Mouse (Mus musculus): ENCODE results near the gene 2210011C24Rik.
A peak's percentile ranks its signal among the peaks of the same experiment; 100 is the strongest.
"Not testable (repeated sequence)": the region's sequence is repeated elsewhere in the genome, so short reads cannot be mapped to it uniquely, and the experiment has no call there.

The 2210011C24Rik gene

DNA sequence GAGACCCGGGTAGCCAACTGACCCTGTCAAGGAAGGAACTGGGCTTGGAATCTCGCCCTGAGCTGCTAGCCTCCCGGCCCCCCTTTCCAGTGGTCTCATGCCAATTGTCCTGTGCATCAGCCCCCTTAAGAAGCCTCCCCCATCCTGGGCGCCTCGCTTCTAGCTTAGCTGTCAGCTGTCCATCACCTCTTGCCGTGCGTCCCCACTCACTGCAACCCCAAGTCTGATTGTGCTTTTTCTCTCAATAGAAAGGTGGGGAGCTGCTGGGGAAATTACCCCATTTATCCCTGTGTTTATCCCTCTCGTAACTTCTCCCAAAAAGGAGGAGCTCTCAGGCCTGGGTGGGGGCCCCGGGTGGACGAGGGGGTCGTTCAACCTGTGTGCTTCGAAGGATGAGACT, 16.0 kb downstream of the 2210011C24Rik start:
- no peak for DNase-seq (ENCODE audit: low read depth, low spot score)

DNA sequence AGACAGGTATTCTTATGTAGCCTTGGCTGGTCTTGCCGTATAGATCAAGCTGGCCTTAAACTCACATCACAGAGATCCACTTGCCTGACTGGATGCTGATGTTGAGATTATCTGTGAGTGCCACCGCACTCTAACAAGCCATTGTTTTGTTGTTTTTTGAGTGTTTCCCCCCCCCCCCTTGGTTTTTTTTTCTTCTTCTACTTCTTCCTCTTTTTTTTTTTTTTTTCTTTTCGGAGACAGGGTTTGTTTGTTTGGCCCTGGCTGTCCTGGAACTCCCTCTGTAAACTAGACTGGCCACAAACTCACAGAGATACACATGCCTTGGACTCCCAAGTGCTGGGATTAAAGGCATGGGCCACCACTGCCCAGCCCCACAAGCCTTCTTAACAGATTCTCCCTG, 17.9 kb downstream of the 2210011C24Rik start:
- DNase-seq (ENCODE audit: low read depth, low spot score): no peak

DNA sequence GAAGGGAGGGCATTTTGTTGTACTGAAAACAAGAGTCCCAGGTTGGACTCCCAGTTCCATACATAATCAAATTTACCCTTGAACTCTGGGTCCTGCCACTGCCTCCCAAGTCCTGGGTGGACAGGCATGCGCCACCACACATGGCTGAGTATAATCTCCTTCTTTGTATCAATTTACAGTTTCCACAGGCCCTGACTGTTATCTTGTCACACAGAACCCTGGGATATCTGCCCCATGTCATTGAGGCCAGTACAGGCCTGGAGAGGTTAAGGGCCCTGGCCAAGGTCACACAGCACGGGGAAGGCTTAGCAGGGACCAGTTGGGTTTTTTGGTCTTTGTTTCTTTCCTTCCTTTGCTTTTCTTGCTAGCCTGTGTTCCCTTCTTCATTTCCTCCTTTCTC, 19.5 kb downstream of the 2210011C24Rik start:
- no peak for DNase-seq (ENCODE audit: low read depth, low spot score)

DNA sequence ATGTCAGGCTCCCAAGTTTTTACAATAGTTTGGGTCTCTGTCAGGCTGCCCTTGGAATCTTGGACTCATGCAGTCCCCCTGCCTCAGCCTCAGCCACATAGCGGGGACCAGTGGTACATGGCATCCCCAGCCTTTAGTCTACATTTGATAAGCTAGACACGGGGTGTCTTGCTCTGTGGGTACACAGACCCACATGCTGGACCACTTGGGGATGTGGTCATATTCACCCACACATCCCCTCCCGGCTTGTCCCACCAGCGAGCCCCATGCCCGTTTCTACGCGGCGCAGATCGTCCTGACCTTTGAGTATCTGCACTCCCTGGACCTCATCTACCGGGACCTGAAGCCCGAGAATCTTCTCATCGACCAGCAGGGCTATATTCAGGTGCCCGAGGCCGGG, 21.8 kb downstream of the 2210011C24Rik start:
- no peak for DNase-seq (ENCODE audit: low read depth, low spot score)

DNA sequence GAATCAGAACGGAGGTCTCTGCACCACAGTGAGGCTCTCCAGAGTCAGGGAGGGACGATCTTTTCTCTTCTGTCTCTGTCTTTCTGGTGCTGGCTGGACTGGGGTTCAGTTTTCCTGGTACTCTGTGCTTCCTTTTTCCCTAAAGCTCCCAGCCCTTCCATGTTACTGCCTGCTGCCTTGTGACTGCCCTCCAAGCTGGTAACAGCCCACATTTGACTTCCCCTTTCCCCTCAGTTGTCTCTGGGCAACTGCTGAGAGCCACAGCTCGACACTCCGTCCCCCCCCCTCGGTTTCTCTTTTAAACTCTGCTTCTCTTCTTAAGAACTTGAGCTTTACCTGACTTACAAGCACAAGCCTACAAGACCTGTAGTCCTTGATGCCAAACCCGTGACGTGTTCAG, 22.7 kb downstream of the 2210011C24Rik start:
- DNase-seq (ENCODE audit: low read depth, low spot score): no peak

DNA sequence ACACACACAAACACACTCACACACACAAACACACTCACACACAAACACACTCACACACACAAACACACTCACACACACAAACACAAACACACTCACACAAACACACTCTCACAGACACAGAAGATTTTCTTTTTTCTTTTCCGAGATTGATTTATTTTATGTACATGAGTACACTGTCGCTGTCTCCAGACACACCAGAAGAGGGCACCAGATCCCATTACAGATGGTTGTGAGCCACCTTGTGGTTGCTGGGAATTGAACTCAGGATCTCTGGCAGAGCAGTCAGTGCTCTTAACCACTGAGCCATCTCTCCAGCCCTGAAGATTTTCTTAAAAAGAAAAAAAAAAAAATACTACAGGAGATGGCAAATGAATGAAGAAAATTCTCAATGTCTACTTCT, 28.7 kb downstream of the 2210011C24Rik start:
- not testable (repeated sequence) for DNase-seq (ENCODE audit: low read depth, low spot score)

DNA sequence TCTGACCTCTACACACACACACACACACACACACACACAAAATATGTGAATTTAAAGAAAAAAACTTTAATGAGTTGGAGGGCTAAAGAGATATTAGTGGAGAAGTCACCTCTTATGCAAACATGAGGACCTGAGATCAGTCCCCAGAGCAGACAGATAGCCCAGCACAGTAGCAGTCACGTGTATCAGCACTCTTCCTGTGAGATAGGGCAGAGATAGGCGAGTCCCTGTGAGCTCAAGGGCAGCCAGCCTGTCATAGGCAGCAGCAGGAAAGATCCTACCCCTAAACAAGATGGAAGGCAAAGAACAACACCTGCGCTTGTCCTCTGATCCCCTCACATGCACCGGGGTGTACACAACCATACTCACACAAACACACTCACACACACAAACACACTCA, 29.5 kb downstream of the 2210011C24Rik start:
- no peak for DNase-seq (ENCODE audit: low read depth, low spot score)

DNA sequence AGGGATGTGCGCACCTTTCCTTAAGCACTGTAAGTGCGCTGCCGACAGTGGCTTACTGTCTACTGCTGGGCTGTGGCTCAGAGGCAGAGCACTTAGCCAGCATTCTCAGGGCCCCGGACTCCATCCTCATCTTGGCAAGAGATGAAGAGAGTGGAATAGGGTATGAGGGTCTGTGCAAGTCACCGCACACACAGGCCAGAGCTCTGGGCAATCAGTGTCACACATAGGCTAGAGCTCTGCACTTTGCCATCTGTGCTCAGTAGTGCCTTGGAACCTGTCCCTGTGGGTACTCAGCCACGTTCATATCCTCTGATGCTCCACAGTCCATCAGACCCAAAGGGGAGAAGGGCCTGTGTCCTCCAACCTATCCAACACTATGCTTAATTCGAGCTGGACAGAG, 30.4 kb downstream of the 2210011C24Rik start:
- DNase-seq (ENCODE audit: low read depth, low spot score): no peak

DNA sequence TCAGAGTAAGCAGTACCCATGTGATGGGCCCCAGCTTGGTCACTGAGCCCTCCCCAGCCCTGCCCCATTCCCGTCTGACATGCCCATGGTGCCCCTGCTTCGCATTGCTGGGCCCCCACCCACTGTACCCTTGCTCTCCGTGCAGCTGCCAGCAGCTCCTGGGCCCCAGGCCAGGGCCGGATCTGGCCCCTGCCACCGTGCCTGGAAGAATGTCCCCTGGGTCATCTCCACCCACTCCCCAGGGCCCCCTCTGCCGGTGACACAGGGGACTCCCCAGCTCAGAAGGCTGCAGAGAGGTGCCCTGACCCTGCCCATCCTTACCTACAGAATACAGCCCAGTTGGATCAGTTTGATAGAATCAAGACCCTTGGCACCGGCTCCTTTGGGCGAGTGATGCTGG, 31.1 kb downstream of the 2210011C24Rik start:
- DNase-seq (ENCODE audit: low read depth, low spot score): no peak

DNA sequence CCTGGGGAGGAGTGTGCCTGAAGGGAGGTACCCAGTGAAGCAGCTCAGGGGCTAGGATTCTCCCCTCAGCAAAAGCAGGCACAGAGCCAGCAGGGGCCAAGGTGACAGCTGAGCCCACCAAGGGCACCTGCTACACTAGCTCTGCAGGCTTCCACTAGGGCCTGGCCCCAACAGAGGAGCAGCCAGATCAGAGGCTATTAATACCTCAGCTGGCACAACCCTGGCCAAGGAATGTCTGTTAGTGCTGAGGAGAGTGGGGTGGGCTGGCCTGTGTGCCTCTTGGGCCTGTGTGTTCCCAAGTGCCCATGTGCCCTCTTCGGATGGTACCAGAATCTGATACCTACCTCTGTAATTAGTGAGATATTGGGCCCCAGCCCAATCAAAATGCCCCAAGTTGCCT, 31.7 kb downstream of the 2210011C24Rik start:
- DNase-seq (ENCODE audit: low read depth, low spot score): no peak

DNA sequence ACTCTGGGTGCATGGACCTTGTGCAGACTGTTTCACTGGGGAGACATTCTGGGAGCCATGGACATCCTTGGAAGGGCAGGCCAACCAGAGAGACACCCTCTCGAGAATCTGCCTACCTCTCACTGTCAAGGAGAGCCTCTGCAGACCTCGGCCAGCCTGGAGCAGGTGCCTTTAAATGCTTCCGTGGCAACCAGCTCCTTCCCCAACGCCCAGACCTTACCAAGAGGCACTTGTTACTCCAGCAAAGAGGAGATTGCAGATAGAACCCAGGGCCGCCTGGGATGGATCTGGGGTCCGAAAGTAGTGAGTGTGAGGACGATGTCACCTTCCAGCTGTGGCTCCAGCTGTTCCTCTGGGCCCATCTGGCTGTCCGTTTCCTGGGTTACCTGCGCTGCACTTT, 33.8 kb downstream of the 2210011C24Rik start:
- no peak for DNase-seq (ENCODE audit: low read depth, low spot score)

DNA sequence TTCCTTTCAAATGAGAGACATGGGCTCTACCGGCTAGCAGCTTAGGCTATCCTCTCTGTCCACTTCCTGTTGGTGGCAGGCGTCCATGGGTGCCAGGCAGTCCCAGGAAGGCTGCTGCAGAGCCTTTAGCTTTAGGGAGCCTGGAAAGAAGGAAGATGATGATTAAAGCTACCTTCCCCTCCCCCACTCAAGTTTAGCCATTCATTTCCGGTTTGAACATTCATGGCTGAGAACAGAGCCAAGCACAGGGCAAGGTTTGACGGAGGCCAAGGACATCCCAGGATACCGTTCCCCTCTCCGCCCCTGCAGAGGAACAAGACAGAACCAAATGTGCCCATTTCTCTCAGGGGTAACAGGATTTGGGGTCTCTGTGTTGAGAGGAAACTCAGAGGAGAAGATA, 34.3 kb downstream of the 2210011C24Rik start:
- DNase-seq (ENCODE audit: low read depth, low spot score): no peak

DNA sequence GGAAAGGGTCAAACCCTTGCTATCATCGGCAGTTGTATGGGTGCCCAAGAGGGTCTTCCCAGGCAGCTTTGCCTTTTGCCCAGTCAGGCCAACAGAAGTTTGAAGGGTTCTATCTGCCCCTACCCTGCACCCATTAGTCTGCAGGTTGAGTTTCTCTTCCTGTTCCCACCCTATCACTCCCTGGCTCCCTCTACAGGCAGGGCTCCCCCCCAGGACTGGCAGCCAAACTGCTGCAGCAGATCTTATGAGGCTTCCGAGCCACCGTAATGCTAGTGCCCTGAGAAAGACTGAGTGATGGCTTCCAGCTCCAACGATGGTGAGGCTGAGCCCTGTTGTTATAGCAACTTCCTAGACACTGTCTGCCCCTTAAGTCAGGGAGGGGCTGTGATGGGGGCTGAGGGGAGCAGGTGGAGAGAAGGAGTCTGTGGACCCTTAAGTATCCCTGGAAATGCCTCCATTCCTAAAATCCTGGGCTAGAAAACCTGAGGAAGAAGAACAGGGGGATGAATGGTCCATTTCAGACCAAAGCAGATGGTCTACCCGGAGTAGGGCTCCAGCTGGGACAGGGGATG, 35.1 kb downstream of the 2210011C24Rik start:
- DNase-seq (ENCODE audit: low read depth, low spot score): no peak

DNA sequence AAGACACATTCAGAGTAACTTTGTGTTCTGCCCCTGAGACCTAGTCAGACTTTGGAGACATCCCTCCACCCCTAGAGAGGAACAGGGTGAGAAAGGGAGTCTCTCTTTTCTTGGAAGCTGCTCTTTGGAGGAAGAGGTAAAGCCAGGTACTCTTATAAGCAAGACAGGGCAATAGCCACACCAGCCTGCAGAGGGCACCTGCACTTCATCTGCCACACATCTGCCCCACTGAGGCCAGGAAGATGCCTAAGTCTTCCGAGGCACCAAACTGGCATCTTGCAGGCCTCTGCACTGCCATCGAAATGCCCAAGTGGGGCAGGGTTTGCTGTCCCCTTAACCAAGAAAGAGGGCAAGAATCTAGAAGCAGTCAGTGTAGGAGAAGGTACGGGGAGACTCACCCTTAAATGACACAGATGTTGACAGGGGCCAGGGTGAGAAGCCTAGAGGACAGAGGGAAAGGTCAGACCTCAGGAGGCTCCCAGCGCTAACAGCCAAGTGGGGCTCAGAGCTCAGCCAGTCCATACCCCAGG, 35.8 kb downstream of the 2210011C24Rik start:
- no peak for DNase-seq (ENCODE audit: low read depth, low spot score)

DNA sequence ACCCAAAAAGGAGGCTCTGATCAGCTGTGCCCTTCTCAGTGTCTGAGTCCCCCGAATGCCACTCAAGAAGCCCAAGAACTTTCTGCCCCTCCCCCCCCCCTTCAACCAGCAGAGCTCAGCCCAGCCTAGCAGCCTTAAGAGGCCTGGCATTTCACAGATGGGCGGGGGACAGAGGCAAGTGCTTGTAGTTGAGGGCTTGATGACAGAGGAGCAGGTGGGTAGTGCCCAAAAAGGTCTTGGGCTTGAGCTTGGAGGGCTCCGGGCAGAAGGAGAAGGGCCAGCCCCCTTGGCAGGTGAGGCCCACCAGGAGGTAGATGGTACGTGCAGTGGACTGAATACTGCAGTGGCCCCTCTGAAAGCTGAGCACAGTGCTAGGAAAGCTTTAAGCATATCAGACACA, 37.5 kb downstream of the 2210011C24Rik start:
- DNase-seq (ENCODE audit: low read depth, low spot score): no peak

DNA sequence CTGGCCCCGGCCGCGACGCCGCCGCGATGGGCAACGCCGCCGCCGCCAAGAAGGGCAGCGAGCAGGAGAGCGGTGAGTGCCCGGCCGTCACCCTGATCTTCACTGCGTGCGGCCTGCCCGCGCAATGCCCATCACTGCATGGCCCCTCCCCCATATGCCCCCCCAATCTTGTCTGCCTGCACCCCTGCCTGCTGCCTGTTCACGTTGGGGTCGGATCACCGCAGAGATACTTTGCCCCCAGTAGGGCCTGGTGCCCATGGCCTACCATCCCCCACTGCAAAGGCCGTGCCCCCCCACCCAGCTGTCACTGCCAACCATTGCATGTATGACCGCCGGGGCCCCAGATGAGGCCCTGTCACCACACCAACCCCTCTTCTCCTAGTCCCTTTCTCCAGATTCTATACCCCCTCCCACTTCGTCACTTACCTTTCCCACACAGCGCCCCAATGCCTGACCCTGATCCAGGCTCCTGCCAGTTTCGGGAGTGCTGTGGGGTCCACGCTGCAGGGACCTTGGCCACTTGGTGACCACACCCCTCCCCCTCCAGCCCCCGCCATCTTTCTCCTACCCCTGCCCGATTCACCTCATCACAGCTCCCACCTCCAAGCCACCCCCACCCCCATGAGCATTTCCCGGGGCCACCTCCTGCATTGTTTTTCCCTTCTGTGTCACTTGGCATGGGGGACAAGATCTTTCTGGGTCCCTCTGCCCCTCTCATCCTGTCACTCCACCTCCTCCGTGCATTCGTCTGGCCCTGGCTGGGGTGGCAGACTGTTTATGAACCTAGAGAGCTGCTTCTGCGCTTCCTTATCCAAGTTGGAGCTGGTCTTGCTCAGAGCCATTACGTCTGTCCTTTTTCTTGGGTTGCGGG, 38.6 kb downstream of the 2210011C24Rik start:
- peak; percentile 16 for DNase-seq (ENCODE audit: low read depth, low spot score)

DNA sequence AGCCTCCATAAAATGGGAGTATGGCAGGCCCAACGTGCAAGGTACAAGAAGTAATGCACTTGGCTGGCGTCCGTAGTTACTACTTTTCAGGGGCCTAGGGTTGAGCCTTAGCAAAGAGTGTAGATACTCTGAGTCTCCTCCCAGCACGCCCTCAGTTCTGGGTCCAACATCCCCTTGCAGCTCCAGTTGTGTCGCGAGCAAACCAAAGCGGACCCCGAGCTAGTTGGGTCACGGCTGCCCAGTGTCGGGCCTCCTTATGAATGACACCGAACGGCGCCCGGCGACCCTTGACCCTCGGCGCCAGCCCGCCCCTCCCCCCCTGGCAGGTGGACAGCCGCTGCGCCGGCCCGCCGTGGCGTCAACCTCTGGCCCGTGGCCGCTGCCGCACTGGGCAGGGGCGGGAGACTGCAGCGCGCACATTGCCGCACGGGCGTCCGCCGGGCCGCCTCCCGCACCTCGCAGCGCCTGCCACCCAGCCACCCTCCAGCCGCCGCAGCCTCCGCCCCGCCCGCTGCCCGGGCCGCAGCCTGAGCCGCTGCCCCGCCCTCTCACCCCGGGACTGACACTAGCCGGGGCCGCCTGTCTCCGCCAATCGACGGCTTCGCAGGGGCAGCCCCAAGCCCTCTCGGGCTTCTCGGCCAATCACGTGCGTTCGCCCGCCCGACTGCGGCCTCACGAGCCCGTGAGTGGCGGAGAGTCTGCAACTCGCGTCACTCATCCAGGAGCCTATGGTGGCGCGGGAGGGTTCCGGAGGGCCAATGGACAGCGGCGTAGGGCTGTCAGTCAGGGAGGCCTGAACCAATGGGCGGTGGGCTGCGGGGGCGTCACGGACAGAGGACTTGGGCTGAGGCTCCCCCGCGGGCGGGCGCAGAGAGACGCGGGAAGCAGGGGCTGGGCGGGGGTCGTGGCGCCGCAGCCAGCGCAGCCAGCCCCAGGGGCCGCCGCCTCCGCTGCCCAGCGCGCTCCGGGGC, 39.5 kb downstream of the 2210011C24Rik start, which contains the start of gene Prkaca:
Prkaca (plus strand) TSS at position 844 of the 971 bp plus-strand sequence.
- DNase-seq (ENCODE audit: low read depth, low spot score): peak; percentile 99

DNA sequence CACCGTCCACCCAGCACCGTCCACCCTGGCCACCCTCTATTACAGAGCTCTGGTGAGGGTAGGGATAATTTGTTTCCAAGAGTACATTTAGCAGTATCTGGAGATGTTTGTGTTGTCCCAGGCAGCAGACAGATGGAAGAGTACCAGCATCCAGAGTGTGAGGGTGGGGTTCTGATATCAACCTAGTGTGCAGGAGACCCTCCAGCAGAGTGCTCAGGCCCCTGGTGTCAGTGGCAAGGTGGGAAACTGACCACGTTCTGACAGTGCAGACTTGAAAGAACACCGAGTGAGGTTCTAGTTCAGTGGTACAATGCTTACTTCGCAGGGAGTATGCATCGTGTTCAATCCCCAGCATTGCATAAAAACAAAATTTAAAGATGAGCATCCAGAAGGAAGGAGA, 40.3 kb downstream of the 2210011C24Rik start:
- DNase-seq (ENCODE audit: low read depth, low spot score): no peak

DNA sequence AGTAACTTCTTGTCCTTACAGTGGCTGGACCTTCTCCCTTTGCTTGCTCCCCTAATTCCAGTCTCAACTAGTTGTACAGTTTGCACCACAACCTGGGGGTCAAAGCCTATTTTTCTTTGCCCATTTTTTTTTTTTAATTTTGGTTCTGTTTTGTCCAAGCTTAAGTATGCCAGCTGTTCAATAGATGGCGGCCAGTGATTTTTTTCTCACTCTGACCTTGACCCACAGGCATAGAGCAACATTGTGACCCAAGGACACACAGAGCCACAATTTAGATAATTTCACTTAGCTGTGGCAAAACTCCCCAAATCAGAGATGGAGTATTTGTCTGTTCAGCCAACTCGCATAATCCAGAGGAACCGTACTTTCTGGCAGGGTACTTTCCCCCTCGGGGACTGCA, 40.9 kb downstream of the 2210011C24Rik start:
- DNase-seq (ENCODE audit: low read depth, low spot score): no peak

DNA sequence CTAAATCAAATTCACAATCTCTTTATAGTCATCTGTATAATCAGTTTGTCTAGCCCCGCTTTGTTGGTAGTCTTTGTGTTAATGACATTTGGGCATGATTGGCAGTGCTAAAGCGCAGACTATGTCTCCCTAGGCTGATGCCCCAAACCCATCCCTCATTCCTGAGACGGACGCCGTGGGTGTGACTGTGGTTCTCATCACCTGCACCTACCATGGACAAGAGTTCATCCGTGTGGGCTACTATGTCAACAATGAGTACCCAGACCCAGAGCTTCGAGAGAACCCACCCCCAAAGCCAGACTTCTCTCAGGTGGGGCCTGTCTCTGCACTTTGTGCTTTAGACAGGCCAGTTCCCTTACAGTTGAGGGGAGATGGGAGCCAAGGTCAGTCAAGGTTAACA, 44.3 kb downstream of the 2210011C24Rik start:
- no peak for DNase-seq (ENCODE audit: low read depth, low spot score)

DNA sequence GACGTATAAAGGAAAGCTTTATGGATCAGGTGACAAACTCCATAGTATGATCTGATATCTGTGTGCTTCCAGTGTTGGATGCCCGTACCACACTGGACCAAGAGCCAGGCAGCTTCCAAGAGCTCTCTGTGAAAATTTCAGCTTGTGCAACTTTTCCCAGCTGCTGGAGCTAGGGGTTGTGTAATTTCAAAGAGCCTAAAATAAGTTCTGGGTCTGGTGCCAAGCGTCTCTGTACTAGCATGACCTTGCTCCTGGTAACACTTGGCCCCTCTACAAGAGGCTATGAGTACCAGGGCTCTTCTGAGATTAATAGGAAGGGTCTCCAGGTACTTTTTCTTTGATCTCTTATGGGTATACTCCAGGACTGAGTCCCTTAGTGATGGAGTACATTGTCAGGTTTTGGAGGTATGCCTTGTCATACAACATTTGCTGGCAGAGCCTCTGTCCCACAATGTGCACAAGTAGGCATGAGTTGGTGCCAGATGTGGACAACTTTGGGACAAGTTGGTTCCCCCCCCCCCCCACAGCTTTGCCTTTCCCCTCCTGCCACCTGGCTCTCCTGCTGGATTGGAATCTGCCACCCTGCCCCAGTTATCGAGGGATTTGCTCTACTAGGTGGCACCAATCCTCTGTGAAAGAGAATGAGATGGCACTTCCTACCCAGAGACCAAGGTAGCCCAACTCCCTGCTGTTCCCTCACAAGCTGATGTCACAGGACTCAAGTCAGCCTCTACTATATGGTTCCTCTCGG, 47.8 kb downstream of the 2210011C24Rik start:
- DNase-seq (ENCODE audit: low read depth, low spot score): no peak
